Mouse (Mus musculus) frontal cortex, adult (tissue): Measurements from ENCODE around the gene Mindy2.
"Not testable (repeated sequence)": the region's sequence is repeated elsewhere in the genome, so short reads cannot be mapped to it uniquely, and the experiment has no call there.

ENCODE experiments used
- ATAC-seq: cut with Nextera tagmentation; 2 replicates; pipeline ENCODE4 v1.9.2; 2017; ENCODE audit warnings: mild to moderate bottlenecking, moderate library complexity, mixed read lengths; ENCODE audit not compliant: low TSS enrichment

The Mindy2 gene

GRCm38 (mm10) chr9:70584641-70585040 lies 72.3 kb downstream of the Mindy2 start:
- ATAC-seq, result peak; percentile 38; the same call in 1 of the 2 replicates

- no peak for ATAC-seq
Measured at GRCm38 (mm10) chr9:70580956-70581355, 76.0 kb downstream of the Mindy2 start.

- ATAC-seq, result no peak
Measured at GRCm38 (mm10) chr9:70578123-70578522, 78.9 kb downstream of the Mindy2 start.

- ATAC-seq, result peak; percentile 66
Measured at GRCm38 (mm10) chr9:70570351-70570750, 86.6 kb downstream of the Mindy2 start.

GRCm38 (mm10) chr9:70567651-70568050 lies 89.3 kb downstream of the Mindy2 start:
- ATAC-seq, result no peak

GRCm38 (mm10) chr9:70562825-70563224 lies 94.1 kb downstream of the Mindy2 start:
- ATAC-seq, result no peak

GRCm38 (mm10) chr9:70556796-70557195 lies 100.2 kb downstream of the Mindy2 start:
- ATAC-seq, result no peak

- no peak for ATAC-seq
Measured at GRCm38 (mm10) chr9:70555431-70555830, 101.5 kb downstream of the Mindy2 start.

- not testable (repeated sequence) for ATAC-seq
Measured at GRCm38 (mm10) chr9:70552233-70552632, 104.7 kb downstream of the Mindy2 start.

- ATAC-seq, result no peak
Measured at GRCm38 (mm10) chr9:70551524-70551923, 105.5 kb downstream of the Mindy2 start.
